Mouse (Mus musculus): ENCODE measurements at regions not wholly inside any gene's neighbourhood (a gene's known extent, or its start where the extent isn't known, plus 50 kb on each side); places are given as distances from the start of the nearest gene placed in this dataset.

- TF ChIP-seq CTCF (IDR thresholded peaks at IDR 0.05; ENCODE audit: low read depth) (no peak), EP300 (optimal IDR thresholded peaks at IDR 0.05) (no peak)
Observed at GRCm38 (mm10) chr13:47862896-47863295, 398.1 kb upstream of the Id4 start.
